Mouse (Mus musculus) telencephalon, adult 2 months (tissue): ENCODE measurements at regions not wholly inside any gene's neighbourhood (a gene's known extent, or its start where the extent isn't known, plus 50 kb on each side); places are given as distances from the start of the nearest gene placed in this dataset.

Source experiments
- DNase-seq: peaks from one replicate; pipeline ENCODE4 v3.0.0-alpha.2; 2011; ENCODE audit warnings: low read depth, low spot score

- no peak for DNase-seq
These were observed 88.6 kb downstream of the Inhba start for GRCm38 (mm10) chr13:16100253-16100652.

DNA sequence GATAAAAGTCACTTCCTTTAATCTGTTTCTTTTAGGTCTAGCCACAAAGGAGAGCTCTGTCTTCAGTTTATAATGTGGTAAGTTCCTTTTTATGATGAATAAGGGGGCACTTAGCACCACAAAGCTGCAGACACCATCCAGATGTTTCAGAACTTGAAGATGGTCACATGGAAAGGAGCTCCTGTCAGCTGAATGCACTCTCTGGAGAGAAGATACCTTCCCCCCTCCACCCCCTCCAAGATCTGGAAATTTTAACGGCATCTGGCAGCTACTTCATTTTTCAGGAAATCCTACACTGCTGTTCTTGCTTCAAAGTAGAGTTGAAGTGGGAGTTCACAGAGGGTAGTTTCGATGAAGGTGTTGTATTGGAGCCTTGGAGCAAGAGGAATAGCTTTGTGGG lies 103.2 kb downstream of the Inhba start:
- peak; percentile 8 for DNase-seq

DNA sequence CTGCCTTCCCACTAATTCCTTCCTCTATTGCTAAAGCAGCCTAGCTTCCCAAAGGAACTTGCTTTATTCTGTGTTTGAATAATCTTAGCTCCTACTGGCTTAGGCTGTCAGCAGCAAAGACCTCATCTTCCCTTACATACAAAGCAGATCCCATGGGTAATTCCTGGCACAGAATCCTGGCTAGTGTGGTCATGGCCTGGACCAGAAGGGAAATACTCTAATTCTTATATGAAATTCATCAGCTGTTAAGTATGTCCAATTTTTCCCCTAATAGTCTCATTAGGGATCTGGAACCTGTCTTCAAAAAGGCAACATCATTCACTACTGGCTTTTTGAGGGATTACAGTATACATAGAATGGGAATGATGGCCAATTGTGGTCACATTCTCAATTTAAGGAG lies 135.0 kb downstream of the Inhba start:
- no peak for DNase-seq

- no peak for DNase-seq
These were observed 143.3 kb downstream of the Inhba start for GRCm38 (mm10) chr13:16154926-16155325.

DNA sequence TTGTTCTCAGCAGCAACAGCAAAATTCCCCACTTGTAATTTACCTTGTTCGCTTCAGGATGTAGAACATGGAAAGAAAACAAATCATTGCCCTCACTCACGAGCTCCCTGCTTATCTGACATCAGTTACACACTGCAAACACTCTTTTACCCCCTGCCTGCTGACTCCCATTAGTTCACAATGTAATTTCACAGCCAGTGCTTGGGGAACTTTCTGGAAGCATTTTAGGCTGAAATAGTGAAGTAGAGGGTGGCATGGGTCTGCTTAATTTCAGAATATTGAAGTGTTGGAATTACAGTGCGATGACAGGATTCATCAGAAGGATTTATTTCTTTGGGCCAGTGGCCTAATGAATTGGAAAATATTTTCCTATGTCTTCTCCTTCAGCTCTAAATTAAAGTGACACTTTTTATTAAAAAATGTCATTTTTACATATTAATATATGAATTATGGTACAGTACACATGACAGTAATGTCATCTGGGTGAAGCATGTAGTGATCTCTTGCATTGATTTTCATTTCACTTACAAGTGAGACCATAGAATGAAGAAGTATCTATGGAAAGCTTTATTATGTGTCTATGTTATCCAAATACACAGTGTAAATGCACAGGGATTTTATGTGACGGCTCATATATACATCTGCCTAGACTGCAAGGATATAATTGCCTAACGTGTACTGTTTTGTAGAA lies 153.7 kb downstream of the Inhba start:
- no peak for DNase-seq

DNA sequence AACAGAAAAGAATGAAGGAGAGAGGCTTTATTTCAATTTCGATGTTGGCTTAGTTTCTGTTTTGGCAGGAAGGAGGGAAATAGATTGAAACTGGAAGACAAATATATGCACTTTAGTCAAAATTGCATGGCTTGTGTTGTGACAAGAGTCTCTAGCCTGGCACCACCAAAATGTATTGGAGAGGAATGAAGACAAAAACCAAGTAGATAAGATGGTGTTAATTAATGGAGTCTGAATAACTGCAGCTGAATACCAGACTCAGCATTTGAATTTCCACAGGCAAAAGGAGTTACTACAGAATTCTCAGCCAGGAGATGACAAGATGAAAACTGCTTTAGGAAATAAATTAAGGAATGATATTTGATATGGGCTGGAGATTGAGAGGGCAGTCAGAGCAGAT lies 185.0 kb downstream of the Inhba start:
- DNase-seq, result no peak

- DNase-seq, result no peak
These were observed 188.4 kb downstream of the Inhba start for GRCm38 (mm10) chr13:16200046-16200445.

GRCm38 (mm10) chr13:16203147-16203546 lies 191.5 kb downstream of the Inhba start:
- no peak for DNase-seq

DNA sequence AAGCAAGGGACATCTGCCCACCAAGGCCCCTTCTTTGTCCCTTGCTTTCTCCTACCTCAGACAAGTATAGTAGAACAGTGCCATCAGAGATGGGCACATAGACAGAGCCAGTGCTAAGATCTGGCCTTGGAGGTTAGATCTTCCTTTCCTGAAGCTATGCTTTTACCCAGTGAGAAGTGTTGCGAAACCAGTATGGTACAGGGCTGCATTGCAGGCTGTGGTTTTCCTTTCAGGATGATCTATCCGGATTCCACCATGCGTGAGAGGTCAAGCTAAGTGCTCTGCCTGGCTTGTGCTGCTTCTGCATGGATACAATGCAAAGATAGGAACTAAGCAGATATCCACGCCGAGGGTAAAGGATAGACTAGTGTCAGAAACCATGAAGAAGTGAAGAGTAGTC lies 192.4 kb downstream of the Inhba start:
- DNase-seq, result no peak

- DNase-seq, result no peak
These were observed 199.8 kb downstream of the Inhba start for GRCm38 (mm10) chr13:16211482-16211881.

DNA sequence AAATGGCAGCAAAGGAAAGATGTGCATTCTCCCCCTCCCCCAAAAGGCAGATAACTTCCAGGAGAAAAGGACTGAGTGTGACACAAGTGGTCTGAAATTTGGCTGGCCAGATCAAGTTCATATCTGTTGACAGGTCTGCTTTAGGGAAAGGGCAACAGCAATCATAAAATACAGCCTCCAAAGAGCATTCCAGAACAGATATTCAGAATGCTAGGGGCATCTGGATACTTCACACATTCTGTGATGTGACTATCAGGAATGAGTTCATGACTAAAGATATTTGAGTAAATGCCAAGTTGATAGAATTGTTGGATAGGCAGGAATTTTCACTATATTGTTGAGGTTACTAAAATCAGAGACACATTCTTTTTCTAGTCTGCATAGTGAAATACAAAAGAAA lies 208.2 kb downstream of the Inhba start:
- no peak for DNase-seq

DNA sequence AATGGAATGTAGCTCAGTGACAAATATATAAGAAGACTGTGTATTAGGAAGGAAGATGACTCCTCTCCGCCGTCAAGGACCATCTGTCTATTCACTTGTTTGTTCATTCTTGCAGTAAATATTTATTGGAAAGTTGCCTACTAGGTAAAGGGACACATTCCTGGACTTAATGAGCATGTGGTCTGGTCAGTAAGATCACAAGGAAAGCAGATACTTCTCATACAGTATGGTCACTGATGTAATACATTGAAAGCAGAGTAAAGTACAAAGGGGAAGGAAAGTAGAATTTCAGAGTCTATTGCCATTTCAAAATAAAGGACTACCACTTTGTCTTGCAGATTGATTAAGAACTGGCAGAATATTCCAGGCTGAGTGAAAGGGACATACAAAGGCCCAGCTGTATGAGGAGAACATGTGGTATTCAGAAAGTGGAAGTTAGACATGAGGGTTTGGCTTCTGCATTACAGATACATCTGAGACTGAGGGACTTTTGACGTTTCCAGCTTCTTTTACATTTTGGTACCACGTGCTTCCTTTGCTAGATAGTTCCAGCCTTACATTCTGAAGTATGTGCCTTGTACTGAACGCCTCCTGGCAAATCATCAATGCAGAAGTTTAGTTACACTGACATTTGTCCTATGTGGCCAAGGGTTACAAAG lies 211.4 kb downstream of the Inhba start:
- DNase-seq, result no peak

DNA sequence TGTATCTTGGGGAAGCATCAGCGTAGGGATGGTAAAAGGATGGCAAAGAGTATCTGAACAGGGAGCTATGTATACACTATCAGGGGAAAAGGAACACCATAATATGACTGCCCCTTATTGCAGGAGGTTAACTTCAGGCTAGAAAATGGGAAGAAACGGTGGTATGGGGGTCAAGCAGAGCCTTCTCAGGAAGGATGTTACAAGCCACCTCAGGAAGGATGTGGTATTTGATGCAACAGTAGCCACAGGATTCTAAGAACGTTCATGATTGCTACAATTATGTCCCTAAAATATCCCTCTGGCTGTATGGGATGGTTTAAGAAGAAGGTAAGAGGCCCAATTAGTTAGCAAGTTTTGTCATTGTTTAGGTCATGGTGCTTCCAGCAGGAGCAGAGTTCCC lies 249.5 kb downstream of the Inhba start:
- DNase-seq, result no peak

- no peak for DNase-seq
These were observed 268.3 kb downstream of the Inhba start for GRCm38 (mm10) chr13:16279974-16280373.

- no peak for DNase-seq
These were observed 269.1 kb downstream of the Inhba start for GRCm38 (mm10) chr13:16280742-16281141.

DNA sequence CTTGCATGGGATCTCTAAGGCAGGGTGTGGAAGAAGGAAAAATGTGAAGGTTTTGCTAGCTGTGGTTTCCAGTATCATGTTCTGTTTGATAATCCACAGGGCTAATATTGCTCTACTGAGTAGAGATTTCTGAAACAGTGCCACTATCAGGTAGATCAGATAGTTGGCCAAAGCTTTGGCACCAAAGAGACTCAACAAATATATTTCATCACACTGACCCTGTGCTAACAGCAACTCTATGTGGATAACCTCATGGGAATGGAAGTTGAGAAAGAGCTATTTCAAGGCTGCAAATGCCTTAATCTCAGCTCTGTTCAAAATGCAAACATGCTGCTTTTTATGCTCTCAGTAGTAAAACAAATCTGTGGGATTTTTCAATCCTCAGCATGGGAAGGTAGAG lies 270.1 kb downstream of the Inhba start:
- DNase-seq, result no peak

GRCm38 (mm10) chr13:16282230-16282629 lies 270.6 kb downstream of the Inhba start:
- no peak for DNase-seq

- no peak for DNase-seq
These were observed 271.7 kb downstream of the Inhba start for GRCm38 (mm10) chr13:16283336-16283735.

GRCm38 (mm10) chr13:16289633-16290032 lies 278.0 kb downstream of the Inhba start:
- DNase-seq, result no peak

DNA sequence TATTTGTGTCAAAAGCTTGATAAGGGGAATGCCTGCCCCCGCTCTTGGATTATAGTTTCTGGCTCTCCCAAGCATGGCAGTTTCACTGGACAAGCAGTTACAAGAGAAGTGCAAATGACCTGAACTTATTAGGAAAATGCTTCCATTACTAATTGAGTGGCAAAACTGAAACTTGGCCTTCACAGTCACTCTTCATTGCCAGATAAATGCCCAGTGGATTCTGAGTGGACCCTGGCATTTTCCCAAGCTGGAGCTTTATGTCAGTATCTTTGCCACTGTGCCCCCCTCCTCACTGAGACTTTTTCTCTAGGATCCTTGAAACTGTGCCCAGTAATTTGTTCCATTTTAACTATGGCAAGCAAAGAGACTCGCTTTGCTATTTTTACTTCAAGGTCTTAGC lies 279.1 kb downstream of the Inhba start:
- DNase-seq, result no peak

GRCm38 (mm10) chr13:16291661-16292291 lies 280.1 kb downstream of the Inhba start:
- DNase-seq, result no peak

DNA sequence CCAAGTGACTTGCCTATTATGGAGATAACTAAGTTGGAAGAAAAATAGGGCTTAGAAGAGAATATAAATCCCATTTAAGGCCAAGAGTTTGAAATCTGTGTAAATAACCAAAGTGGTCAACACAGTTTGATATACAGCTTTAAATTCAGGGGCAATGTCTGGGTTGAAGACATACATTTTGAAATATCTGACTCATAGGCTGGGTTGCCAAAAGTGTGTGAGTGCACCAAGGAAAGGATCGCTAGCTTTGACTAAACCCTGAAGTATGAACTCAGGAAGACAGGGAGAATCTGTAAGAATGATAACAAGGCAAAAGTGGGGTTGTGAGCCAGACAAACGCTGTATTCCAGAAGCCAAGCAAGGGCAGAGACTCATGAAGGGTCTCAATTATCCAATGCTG lies 288.1 kb downstream of the Inhba start:
- no peak for DNase-seq

DNA sequence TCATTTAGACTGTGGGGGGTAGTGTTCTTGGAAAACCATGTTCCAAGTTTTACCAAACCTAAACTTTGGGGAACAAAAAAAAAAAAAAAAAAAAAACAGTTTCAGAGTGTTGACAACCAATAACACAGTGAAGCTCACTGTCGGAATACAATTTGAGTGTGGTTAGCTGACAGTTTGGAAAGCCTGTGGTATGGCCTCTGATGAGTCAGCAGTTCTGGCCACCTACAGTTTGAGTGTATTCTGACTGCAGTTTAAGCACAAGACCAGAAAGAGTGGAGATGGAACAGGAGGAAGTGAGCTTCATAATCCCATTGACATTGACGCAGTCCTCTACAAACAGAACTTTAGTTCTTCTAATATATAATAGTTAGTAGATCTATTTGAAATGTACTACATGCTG lies 303.0 kb downstream of the Inhba start:
- DNase-seq, result no peak
